Mouse (Mus musculus) MEL (cell line): ENCODE measurements at regions not wholly inside any gene's neighbourhood (a gene's known extent, or its start where the extent isn't known, plus 50 kb on each side); places are given as distances from the start of the nearest gene placed in this dataset.

Source experiments
- DNase-seq: peaks from one replicate; pipeline ENCODE4 v3.0.0; 2011; ENCODE audit warnings: low read depth, low spot score
- H3K27ac ChIP-seq: 2 replicates; pipeline ENCODE4 v1.5.1; 2012; ENCODE audit warnings: low read depth, mild to moderate bottlenecking, control low read depth, low read length, moderate library complexity; ENCODE audit not compliant: control insufficient read depth
- H3K27me3 ChIP-seq, 2 experiments: fragments of 150-350 bp in 1 of 2; sonication (generic) in 1 of 2; 2 replicates each; pipeline ENCODE4 v1.6.1; 2012; ENCODE audit warnings: low read length in 2 of 2, mild to moderate bottlenecking in 2 of 2, improper control_type of control experiment in 1 of 2, moderate library complexity in 1 of 2; ENCODE audit not compliant: insufficient read depth in 2 of 2, control insufficient read depth in 1 of 2
- H3K36me3 ChIP-seq, 2 experiments: 2 replicates each; pipeline ENCODE4 v1.6.1; 2012 to 2014; ENCODE audit warnings: low read length in 2 of 2, improper control_type of control experiment in 1 of 2, inconsistent platforms in 1 of 2, mild to moderate bottlenecking in 1 of 2; ENCODE audit not compliant: insufficient read depth in 2 of 2, control insufficient read depth in 1 of 2
- H3K4me1 ChIP-seq, 2 experiments: fragments of 150-350 bp in 1 of 2; sonication (generic) in 1 of 2; 2 replicates each; pipeline ENCODE4 v1.6.1; 2012; ENCODE audit warnings: low read length in 2 of 2, improper control_type of control experiment in 1 of 2, mild to moderate bottlenecking in 1 of 2; ENCODE audit not compliant: insufficient read depth in 2 of 2, control insufficient read depth in 1 of 2
- H3K4me3 ChIP-seq, 2 experiments: fragments of 150-350 bp in 1 of 2; sonication (generic) in 1 of 2; 2 replicates each; pipeline ENCODE4 v1.5.1; 2012; ENCODE audit warnings: low read depth in 2 of 2, low read length in 2 of 2, mild to moderate bottlenecking in 2 of 2, moderate library complexity in 2 of 2, control low read depth in 1 of 2, improper control_type of control experiment in 1 of 2; ENCODE audit not compliant: control insufficient read depth in 1 of 2, insufficient read depth in 1 of 2
- H3K79me2 ChIP-seq: 2 replicates; pipeline ENCODE4 v1.6.1; 2012; ENCODE audit warnings: mild to moderate bottlenecking, low read length, moderate library complexity; ENCODE audit not compliant: control insufficient read depth, poor library complexity, insufficient read depth
- H3K9ac ChIP-seq: 2 replicates; pipeline ENCODE4 v1.6.1; 2012; ENCODE audit warnings: low read depth, mild to moderate bottlenecking, control low read depth, low read length, moderate library complexity; ENCODE audit not compliant: control insufficient read depth, poor library complexity, severe bottlenecking
- H3K9me3 ChIP-seq: fragments of 150-350 bp; sonication (generic); replicated peaks from 2 replicates; pipeline ENCODE4 v1.6.1; 2012; ENCODE audit warnings: mild to moderate bottlenecking, low read length, improper control_type of control experiment, moderate library complexity; ENCODE audit not compliant: insufficient read depth
- CTCF ChIP-seq, 3 experiments: IDR thresholded peaks in 2 of 3; conservative IDR thresholded peaks in 1 of 3; 2 replicates each; pipeline ENCODE4 v1.5.1; 2011 to 2012; ENCODE audit warnings: low read length in 3 of 3, low read depth in 2 of 3, mild to moderate bottlenecking in 2 of 3, improper control_type of control experiment in 1 of 3, inconsistent platforms in 1 of 3, mixed read lengths in 1 of 3, moderate library complexity in 1 of 3; ENCODE audit not compliant: control insufficient read depth in 1 of 3, insufficient read depth in 1 of 3, poor library complexity in 1 of 3, severe bottlenecking in 1 of 3
- E2F4 ChIP-seq: IDR thresholded peaks from 2 replicates; pipeline ENCODE4 v1.6.1; 2011; ENCODE audit warnings: low read depth, low read length, improper control_type of control experiment, borderline replicate concordance
- ELF1 ChIP-seq: IDR thresholded peaks from 2 replicates; pipeline ENCODE4 v1.6.1; 2014; ENCODE audit warnings: low read depth, mild to moderate bottlenecking, inconsistent platforms, low read length, improper control_type of control experiment, moderate library complexity
- EP300 ChIP-seq, 2 experiments: IDR thresholded peaks; 2 replicates each; pipeline ENCODE4 v1.6.1; 2011; ENCODE audit warnings: improper control_type of control experiment in 2 of 2, low read length in 2 of 2, low read depth in 1 of 2, mild to moderate bottlenecking in 1 of 2
- GATA1 ChIP-seq: IDR thresholded peaks from 2 replicates; pipeline ENCODE4 v1.6.1; 2011; ENCODE audit warnings: low read depth, low read length, improper control_type of control experiment
- MAX ChIP-seq: IDR thresholded peaks from 2 replicates; pipeline ENCODE4 v1.6.1; 2011; ENCODE audit warnings: low read length, improper control_type of control experiment
- MEF2A ChIP-seq: IDR thresholded peaks from 2 replicates; pipeline ENCODE4 v1.6.1; 2014; ENCODE audit warnings: low read depth, mild to moderate bottlenecking, inconsistent platforms, low read length, improper control_type of control experiment; ENCODE audit not compliant: poor library complexity, insufficient replicate concordance, severe bottlenecking; ENCODE audit errors: extremely low read depth
- MXI1 ChIP-seq: IDR thresholded peaks from 2 replicates; pipeline ENCODE4 v1.6.1; 2011; ENCODE audit warnings: mild to moderate bottlenecking, low read depth, low read length, improper control_type of control experiment
- MYC ChIP-seq: IDR thresholded peaks from 2 replicates; pipeline ENCODE4 v1.6.1; 2011; ENCODE audit warnings: low read depth, mild to moderate bottlenecking, low read length, improper control_type of control experiment, moderate library complexity
- NELFE ChIP-seq: IDR thresholded peaks from 2 replicates; pipeline ENCODE4 v1.6.1; 2011; ENCODE audit warnings: low read depth, low read length, improper control_type of control experiment
- NRF1 ChIP-seq: IDR thresholded peaks from 2 replicates; pipeline ENCODE4 v1.6.1; 2014; ENCODE audit warnings: low read depth, mild to moderate bottlenecking, inconsistent platforms, low read length, improper control_type of control experiment, moderate library complexity; ENCODE audit not compliant: poor library complexity, insufficient read depth, severe bottlenecking
- POLR2A ChIP-seq, 2 experiments: IDR thresholded peaks; 2 replicates each; pipeline ENCODE4 v1.6.1; 2011 to 2012; ENCODE audit warnings: low read length in 2 of 2, mild to moderate bottlenecking in 2 of 2, control low read depth in 1 of 2, improper control_type of control experiment in 1 of 2, low read depth in 1 of 2, moderate library complexity in 1 of 2; ENCODE audit not compliant: control insufficient read depth in 1 of 2, insufficient read depth in 1 of 2, poor library complexity in 1 of 2
- POLR2AphosphoS2 ChIP-seq: IDR thresholded peaks from 2 replicates; pipeline ENCODE4 v1.6.1; 2011; ENCODE audit warnings: low read length, improper control_type of control experiment
- RAD21 ChIP-seq: IDR thresholded peaks from 2 replicates; pipeline ENCODE4 v1.6.1; 2011; ENCODE audit warnings: mild to moderate bottlenecking, low read depth, low read length, improper control_type of control experiment
- RCOR1 ChIP-seq: IDR thresholded peaks from 2 replicates; pipeline ENCODE4 v1.6.1; 2012; ENCODE audit warnings: low read depth, mild to moderate bottlenecking, inconsistent platforms, low read length, improper control_type of control experiment
- SIN3A ChIP-seq: IDR thresholded peaks from 2 replicates; pipeline ENCODE4 v1.6.1; 2012; ENCODE audit warnings: low read length, improper control_type of control experiment, inconsistent platforms
- TAL1 ChIP-seq: IDR thresholded peaks from 2 replicates; pipeline ENCODE4 v1.6.1; 2012; ENCODE audit warnings: mild to moderate bottlenecking, inconsistent platforms, low read length, moderate library complexity, mixed read lengths
- TBP ChIP-seq: IDR thresholded peaks from 2 replicates; pipeline ENCODE4 v1.8.0; 2011; ENCODE audit warnings: low read depth, low read length, improper control_type of control experiment
- TCF12 ChIP-seq: IDR thresholded peaks from 2 replicates; pipeline ENCODE4 v1.6.1; 2014; ENCODE audit warnings: low read depth, mild to moderate bottlenecking, inconsistent platforms, low read length, improper control_type of control experiment, moderate library complexity
- UBTF ChIP-seq: IDR thresholded peaks from 2 replicates; pipeline ENCODE4 v1.6.1; 2012; ENCODE audit warnings: low read depth, mild to moderate bottlenecking, inconsistent platforms, low read length, improper control_type of control experiment, moderate library complexity, borderline replicate concordance; ENCODE audit not compliant: insufficient read depth
- USF1 ChIP-seq: IDR thresholded peaks from 2 replicates; pipeline ENCODE4 v1.6.1; 2014; ENCODE audit warnings: low read depth, mild to moderate bottlenecking, inconsistent platforms, low read length, improper control_type of control experiment, moderate library complexity
- USF2 ChIP-seq, 2 experiments: IDR thresholded peaks; 2 replicates each; pipeline ENCODE4 v1.6.1; 2011 to 2012; ENCODE audit warnings: improper control_type of control experiment in 2 of 2, low read length in 2 of 2, borderline replicate concordance in 1 of 2, inconsistent platforms in 1 of 2, low read depth in 1 of 2, mild to moderate bottlenecking in 1 of 2; ENCODE audit not compliant: insufficient read depth in 1 of 2
- ZC3H11A ChIP-seq: IDR thresholded peaks from 2 replicates; pipeline ENCODE4 v1.6.1; 2012; ENCODE audit warnings: low read depth, mild to moderate bottlenecking, inconsistent platforms, low read length, improper control_type of control experiment
- ZKSCAN1 ChIP-seq: IDR thresholded peaks from 2 replicates; pipeline ENCODE4 v1.6.1; 2012; ENCODE audit warnings: low read depth, mild to moderate bottlenecking, inconsistent platforms, low read length, improper control_type of control experiment, moderate library complexity
- ZMIZ1 ChIP-seq: IDR thresholded peaks from 2 replicates; pipeline ENCODE4 v1.6.1; 2012; ENCODE audit warnings: low read depth, mild to moderate bottlenecking, inconsistent platforms, low read length, improper control_type of control experiment, moderate library complexity

- H3K9ac ChIP-seq = no peak overlapping the region
- TF ChIP-seq E2F4 (no peak), TAL1 (no peak), USF2 (IDR thresholded peaks at IDR 0.05; ENCODE audit: borderline replicate concordance in 1 of 2, insufficient read depth in 1 of 2, low read depth in 1 of 2, low read length in 2 of 2) (no peak), SIN3A (no peak), GATA1 (no peak), POLR2A (IDR thresholded peaks at IDR 0.05; ENCODE audit: control insufficient read depth in 1 of 2, insufficient read depth in 1 of 2, low read depth in 1 of 2, low read length in 2 of 2, poor library complexity in 1 of 2) (no peak), TBP (no peak), EP300 (IDR thresholded peaks at IDR 0.05; ENCODE audit: low read depth in 1 of 2, low read length in 2 of 2) (no peak), MEF2A (no peak), MXI1 (no peak), CTCF (IDR thresholded peaks at IDR 0.05 in 2 of 3, conservative IDR thresholded peaks at IDR 0.05 in 1 of 3; ENCODE audit: control insufficient read depth in 1 of 3, insufficient read depth in 1 of 3, low read depth in 2 of 3, low read length in 3 of 3, poor library complexity in 1 of 3, severe bottlenecking in 1 of 3) (no peak), RAD21 (no peak), NRF1 (no peak)
- no peaks in the 10 kb centered on the region for H3K4me1 ChIP-seq
- H3K9me3 ChIP-seq = no peaks in the 10 kb centered on the region
- no peaks in the 10 kb centered on the region for H3K79me2 ChIP-seq
- no peaks in the 10 kb centered on the region for H3K27me3 ChIP-seq
- no peak overlapping the region for H3K27ac ChIP-seq
- DNase-seq = no peak
- no peak overlapping the region for H3K4me3 ChIP-seq
- H3K36me3 ChIP-seq = no peaks in the 10 kb centered on the region
Measured at GRCm38 (mm10) chr15:53998600-53999290, 114.0 kb downstream of the Gm7489 start.

- no peak for TF ChIP-seq RAD21
- no peak for TF ChIP-seq GATA1
- no peak for TF ChIP-seq ZMIZ1
- no peak for TF ChIP-seq SIN3A
- TF ChIP-seq UBTF = no peak
- TF ChIP-seq ZKSCAN1 = no peak
- TF ChIP-seq MAX = no peak
- no peak for TF ChIP-seq USF1
- no peak for TF ChIP-seq E2F4
- no peak for TF ChIP-seq ELF1
- TF ChIP-seq ZC3H11A = no peak
- no peak for TF ChIP-seq MYC
- TF ChIP-seq POLR2A (IDR thresholded peaks at IDR 0.05; ENCODE audit: control insufficient read depth in 1 of 2, insufficient read depth in 1 of 2, low read depth in 1 of 2, low read length in 2 of 2, poor library complexity in 1 of 2) = no peak
- TF ChIP-seq TCF12 = no peak
- no peak for TF ChIP-seq NELFE
- no peak for TF ChIP-seq POLR2AphosphoS2
- no peak for TF ChIP-seq MEF2A
- TF ChIP-seq RCOR1 = no peak
- H3K4me1 ChIP-seq = no peaks in the 10 kb centered on the region
- no peak overlapping the region for H3K4me3 ChIP-seq
- H3K36me3 ChIP-seq = no peaks in the 10 kb centered on the region
- H3K27me3 ChIP-seq = no peaks in the 10 kb centered on the region
- no peak for DNase-seq
- H3K27ac ChIP-seq = no peak overlapping the region
- no peaks in the 10 kb centered on the region for H3K9me3 ChIP-seq
- no peaks in the 10 kb centered on the region for H3K79me2 ChIP-seq
- no peak overlapping the region for H3K9ac ChIP-seq
Measured at GRCm38 (mm10) chr15:54033756-54034155, 149.1 kb downstream of the Gm7489 start.
